Mouse (Mus musculus): ENCODE data around the gene 1110008L16Rik.

DNA sequence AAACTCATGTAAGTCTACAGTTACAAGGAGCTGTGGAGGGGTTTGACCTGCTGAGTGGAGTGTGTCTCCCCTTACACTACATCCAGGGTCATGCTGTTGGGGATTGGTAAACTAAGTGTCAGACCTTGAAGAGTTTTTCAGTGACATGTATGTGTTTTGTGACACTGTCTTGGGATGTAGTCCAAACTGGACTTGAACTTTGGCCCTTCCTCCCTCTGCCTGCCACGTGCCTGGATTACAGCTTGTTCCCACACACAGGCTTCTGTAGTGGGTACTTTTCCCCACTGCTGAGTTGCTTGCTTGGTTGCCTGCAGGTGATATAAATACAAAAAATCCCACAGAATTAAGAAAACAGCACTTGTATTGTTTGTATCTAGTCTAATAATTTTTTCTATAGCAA, 116.4 kb downstream of the 1110008L16Rik start:
- TF ChIP-seq CTCF (IDR thresholded peaks at IDR 0.05; ENCODE audit: borderline replicate concordance, extremely low read depth, insufficient read depth, insufficient read length) (no peak), POLR2A (IDR thresholded peaks at IDR 0.05; ENCODE audit: borderline replicate concordance, extremely low read depth, insufficient read depth, insufficient read length, poor library complexity, severe bottlenecking) (no peak)

Measured in brain, embryonic 14.5 days (tissue).